Mouse (Mus musculus) liver, embryonic 16.5 days (tissue): Measurements from ENCODE around the gene Cntn3. TPM values are rescaled to one million over a fixed set of nuclear protein-coding genes. Genes with fewer than 3 reads are reported as not detected.

ENCODE experiments used
- ATAC-seq: fragments of 200-750 bp; cut with Nextera tagmentation; 2 replicates; pipeline ENCODE4 v1.8.0; 2017; ENCODE audit warnings: low read depth, mild to moderate bottlenecking, moderate number of reproducible peaks, moderate library complexity
- H3K27ac ChIP-seq: fragments of 300-500 bp; sonication (generic); 2 replicates; pipeline ENCODE4 v1.5.1; 2014; ENCODE audit warnings: mild to moderate bottlenecking, low read length
- H3K27me3 ChIP-seq: fragments of 300-500 bp; sonication (generic); 2 replicates; pipeline ENCODE4 v1.6.1; 2014; ENCODE audit warnings: low read depth, low read length, mixed read lengths; ENCODE audit not compliant: control insufficient read depth, insufficient read depth
- H3K36me3 ChIP-seq: fragments of 300-500 bp; sonication (generic); 2 replicates; pipeline ENCODE4 v1.6.1; 2014; ENCODE audit warnings: mild to moderate bottlenecking; ENCODE audit not compliant: control insufficient read depth, insufficient read depth
- H3K4me1 ChIP-seq: fragments of 300-500 bp; sonication (generic); 2 replicates; pipeline ENCODE4 v1.6.1; 2014; ENCODE audit warnings: low read depth, low read length, mixed read lengths; ENCODE audit not compliant: control insufficient read depth
- H3K4me2 ChIP-seq: fragments of 300-500 bp; sonication (generic); 2 replicates; pipeline ENCODE4 v1.6.1; 2014; ENCODE audit warnings: low read depth, low read length, mixed read lengths
- H3K4me3 ChIP-seq: fragments of 300-500 bp; sonication (generic); 2 replicates; pipeline ENCODE4 v1.5.1; 2014; ENCODE audit warnings: low read depth, mild to moderate bottlenecking, low read length
- H3K9ac ChIP-seq: fragments of 300-500 bp; sonication (generic); 2 replicates; pipeline ENCODE4 v1.6.1; 2014; ENCODE audit warnings: low read depth, low read length
- H3K9me3 ChIP-seq: fragments of 300-500 bp; sonication (generic); replicated peaks from 2 replicates; pipeline ENCODE4 v1.6.1; 2016; ENCODE audit warnings: low read length; ENCODE audit not compliant: control insufficient read depth
- WGBS: fragments of 180-500 bp; shearing (Covaris S2); extraction: QIAGEN DNeasy Blood & Tissue Kit; methylation state at CpG from one replicate; pipeline ENCODE4 v1.1.7; 2014; ENCODE audit not compliant: insufficient replicate concordance; 5-methylcytosine and 5-hydroxymethylcytosine counted together
- polyA plus RNA-seq: library from polyadenylated mRNA; unstranded; fragments of >200 nt; fragmentation: Nextera tagmentation; extraction: Ambion mirVana; gene quantifications from 2 replicates; pipeline ENCODE4 v1.2.1, GENCODE M21; 2015

Gene Cntn3
- polyA plus RNA-seq, 1 experiment from 2014 or later, result 0.97 TPM

GRCm38 (mm10) chr6:102388590-102388989, 184.3 kb downstream of the Cntn3 start:
- H3K4me2 ChIP-seq, result no peak overlapping the region
- no peak overlapping the region for H3K27ac ChIP-seq
- H3K27me3 ChIP-seq, result no peaks in the 10 kb centered on the region
- H3K4me1 ChIP-seq, result no peaks in the 10 kb centered on the region
- no peak overlapping the region for H3K4me3 ChIP-seq
- WGBS, result 72% methylated on average over 4 of the region's 4 CpGs
- no peak overlapping the region for H3K9ac ChIP-seq
- no peaks in the 10 kb centered on the region for H3K36me3 ChIP-seq
- no peak for ATAC-seq
- H3K9me3 ChIP-seq, result no peaks in the 10 kb centered on the region

- no peaks in the 10 kb centered on the region for H3K36me3 ChIP-seq
- ATAC-seq, result no peak
- H3K27ac ChIP-seq, result no peak overlapping the region
- H3K4me2 ChIP-seq, result no peak overlapping the region
- 50% methylated on average over 1 of the region's 1 CpGs for WGBS
- H3K27me3 ChIP-seq, result no peaks in the 10 kb centered on the region
- H3K9me3 ChIP-seq, result no peaks in the 10 kb centered on the region; the same call in 1 of the 2 replicates
- H3K4me3 ChIP-seq, result no peak overlapping the region
- H3K9ac ChIP-seq, result no peak overlapping the region
- H3K4me1 ChIP-seq, result no peaks in the 10 kb centered on the region
These were observed 200.8 kb downstream of the Cntn3 start for GRCm38 (mm10) chr6:102372112-102372511.

DNA sequence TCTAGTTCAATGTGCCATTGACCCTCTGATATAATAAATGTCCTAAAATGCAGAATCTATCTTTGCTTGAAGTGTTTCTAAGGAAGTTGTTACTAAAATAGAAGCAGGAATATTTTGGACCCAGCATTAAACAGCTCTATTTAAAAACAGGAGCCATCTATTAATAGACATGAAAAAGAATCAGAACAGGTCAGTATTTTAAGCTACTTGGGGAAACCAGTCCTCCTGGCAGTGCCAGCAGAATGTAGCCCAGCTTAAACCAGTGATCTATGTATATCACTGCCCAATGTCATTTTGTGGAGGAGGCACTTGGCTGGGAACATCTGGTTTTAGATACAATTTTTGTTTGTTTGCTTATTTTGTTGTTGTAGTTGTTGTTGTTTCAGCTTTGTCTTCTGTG, 209.0 kb downstream of the Cntn3 start:
- H3K27me3 ChIP-seq, result no peaks in the 10 kb centered on the region
- no peak overlapping the region for H3K27ac ChIP-seq
- ATAC-seq, result no peak
- H3K4me2 ChIP-seq, result no peak overlapping the region
- H3K36me3 ChIP-seq, result no peaks in the 10 kb centered on the region
- no peaks in the 10 kb centered on the region for H3K9me3 ChIP-seq
- no peak overlapping the region for H3K4me3 ChIP-seq
- H3K4me1 ChIP-seq, result no peaks in the 10 kb centered on the region
- no peak overlapping the region for H3K9ac ChIP-seq

GRCm38 (mm10) chr6:102363291-102363832, 209.5 kb downstream of the Cntn3 start:
- no peak overlapping the region for H3K9ac ChIP-seq
- WGBS, result 60% methylated on average over 3 of the region's 3 CpGs
- H3K9me3 ChIP-seq, result no peaks in the 10 kb centered on the region
- H3K4me3 ChIP-seq, result no peak overlapping the region
- no peaks in the 10 kb centered on the region for H3K36me3 ChIP-seq
- no peak for ATAC-seq
- no peaks in the 10 kb centered on the region for H3K27me3 ChIP-seq
- no peak overlapping the region for H3K4me2 ChIP-seq
- no peaks in the 10 kb centered on the region for H3K4me1 ChIP-seq
- no peak overlapping the region for H3K27ac ChIP-seq

DNA sequence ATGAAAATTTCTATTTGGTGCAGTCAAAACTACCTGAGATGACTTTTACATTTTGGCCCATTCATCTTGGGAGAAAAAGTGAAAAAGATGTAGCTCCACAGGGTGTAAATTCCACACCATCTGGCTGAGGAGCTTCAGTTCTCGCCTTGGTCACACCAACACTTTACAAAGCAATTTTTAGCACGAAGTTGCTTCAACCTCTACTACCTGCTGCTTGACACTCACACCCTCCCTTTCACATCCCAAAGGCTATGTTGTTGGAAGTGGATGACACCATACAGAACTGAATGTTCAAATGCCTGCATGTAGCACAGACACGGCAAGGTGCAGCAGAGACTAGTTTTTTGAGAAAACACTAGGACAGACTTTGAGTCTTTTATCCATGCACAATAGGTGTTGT, 240.8 kb downstream of the Cntn3 start:
- H3K4me3 ChIP-seq, result no peak overlapping the region
- H3K36me3 ChIP-seq, result no peaks in the 10 kb centered on the region
- H3K4me1 ChIP-seq, result no peaks in the 10 kb centered on the region
- 51% methylated on average over 3 of the region's 3 CpGs for WGBS
- H3K9ac ChIP-seq, result no peak overlapping the region
- no peaks in the 10 kb centered on the region for H3K9me3 ChIP-seq
- no peak overlapping the region for H3K4me2 ChIP-seq
- H3K27me3 ChIP-seq, result no peaks in the 10 kb centered on the region
- ATAC-seq, result no peak
- H3K27ac ChIP-seq, result no peak overlapping the region

- H3K36me3 ChIP-seq, result no peaks in the 10 kb centered on the region
- H3K4me3 ChIP-seq, result no peak overlapping the region
- ATAC-seq, result no peak
- H3K9ac ChIP-seq, result no peak overlapping the region
- H3K27ac ChIP-seq, result no peak overlapping the region
- H3K4me1 ChIP-seq, result no peaks in the 10 kb centered on the region
- WGBS, result 53% methylated on average over 2 of the region's 2 CpGs
- H3K27me3 ChIP-seq, result no peaks in the 10 kb centered on the region
- no peaks in the 10 kb centered on the region for H3K9me3 ChIP-seq
- no peak overlapping the region for H3K4me2 ChIP-seq
These were observed 246.2 kb downstream of the Cntn3 start for GRCm38 (mm10) chr6:102326711-102327110.

- H3K4me1 ChIP-seq, result no peaks in the 10 kb centered on the region
- H3K4me2 ChIP-seq, result no peak overlapping the region
- H3K27me3 ChIP-seq, result no peaks in the 10 kb centered on the region
- H3K9me3 ChIP-seq, result no peaks in the 10 kb centered on the region
- no peak for ATAC-seq
- WGBS, result 57% methylated on average over 4 of the region's 4 CpGs
- no peak overlapping the region for H3K4me3 ChIP-seq
- no peak overlapping the region for H3K9ac ChIP-seq
- no peaks in the 10 kb centered on the region for H3K36me3 ChIP-seq
- H3K27ac ChIP-seq, result no peak overlapping the region
These were observed 250.2 kb downstream of the Cntn3 start for GRCm38 (mm10) chr6:102322614-102323284.

- H3K4me3 ChIP-seq, result no peak overlapping the region
- no peaks in the 10 kb centered on the region for H3K36me3 ChIP-seq
- no peak overlapping the region for H3K4me2 ChIP-seq
- no peak overlapping the region for H3K27ac ChIP-seq
- no peaks in the 10 kb centered on the region for H3K27me3 ChIP-seq
- WGBS, result 71% methylated on average over 3 of the region's 3 CpGs
- no peak overlapping the region for H3K9ac ChIP-seq
- no peaks in the 10 kb centered on the region for H3K4me1 ChIP-seq
- H3K9me3 ChIP-seq, result no peaks in the 10 kb centered on the region
- ATAC-seq, result no peak
These were observed 253.1 kb downstream of the Cntn3 start for GRCm38 (mm10) chr6:102319755-102320154.

DNA sequence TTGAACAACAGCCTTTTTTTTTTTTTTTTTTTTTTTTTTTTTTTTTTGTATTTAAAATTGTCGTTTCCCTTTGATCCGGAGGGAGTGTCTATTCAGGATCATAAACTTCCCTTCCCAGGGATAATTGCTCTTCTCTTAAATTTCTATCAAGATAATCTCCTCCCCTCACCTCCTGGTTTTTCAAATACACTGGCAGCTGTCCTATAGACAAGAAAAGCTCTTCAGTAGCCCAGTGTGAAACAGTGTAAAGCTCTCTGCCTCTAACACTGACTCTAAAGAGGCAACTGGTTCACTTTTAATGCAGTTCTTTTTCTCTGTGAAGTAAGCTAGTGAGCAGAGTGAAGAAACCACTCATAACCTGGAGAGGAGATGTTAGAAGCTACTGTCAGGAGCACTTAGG, 290.0 kb downstream of the Cntn3 start:
- 50% methylated on average over 2 of the region's 2 CpGs for WGBS
- no peak overlapping the region for H3K4me2 ChIP-seq
- no peak overlapping the region for H3K27ac ChIP-seq
- no peaks in the 10 kb centered on the region for H3K4me1 ChIP-seq
- H3K4me3 ChIP-seq, result no peak overlapping the region
- ATAC-seq, result no peak
- H3K9ac ChIP-seq, result no peak overlapping the region
- no peaks in the 10 kb centered on the region for H3K36me3 ChIP-seq
- no peaks in the 10 kb centered on the region for H3K9me3 ChIP-seq
- no peaks in the 10 kb centered on the region for H3K27me3 ChIP-seq
